Mouse (Mus musculus) layer of hippocampus, postnatal 25 days (tissue): ENCODE results near the gene Lpgat1. TPM values are rescaled to one million over a fixed set of nuclear protein-coding genes. Genes with fewer than 3 reads are reported as not detected.

ENCODE experiments used
- DNase-seq, 2 experiments: peaks; one replicate each; pipeline ENCODE4 v3.0.0; 2022; ENCODE audit warnings: mixed read lengths in 2 of 2, low spot score in 1 of 2; ENCODE audit errors: extremely low spot score in 1 of 2
- total RNA-seq, 2 experiments: library from RNA; stranded (reverse); gene quantifications; 2 replicates each; pipeline ENCODE4 v1.2.3; 2021

Lpgat1 gene
- 100 to 1,000 TPM; 114 to 120 TPM for total RNA-seq

DNA sequence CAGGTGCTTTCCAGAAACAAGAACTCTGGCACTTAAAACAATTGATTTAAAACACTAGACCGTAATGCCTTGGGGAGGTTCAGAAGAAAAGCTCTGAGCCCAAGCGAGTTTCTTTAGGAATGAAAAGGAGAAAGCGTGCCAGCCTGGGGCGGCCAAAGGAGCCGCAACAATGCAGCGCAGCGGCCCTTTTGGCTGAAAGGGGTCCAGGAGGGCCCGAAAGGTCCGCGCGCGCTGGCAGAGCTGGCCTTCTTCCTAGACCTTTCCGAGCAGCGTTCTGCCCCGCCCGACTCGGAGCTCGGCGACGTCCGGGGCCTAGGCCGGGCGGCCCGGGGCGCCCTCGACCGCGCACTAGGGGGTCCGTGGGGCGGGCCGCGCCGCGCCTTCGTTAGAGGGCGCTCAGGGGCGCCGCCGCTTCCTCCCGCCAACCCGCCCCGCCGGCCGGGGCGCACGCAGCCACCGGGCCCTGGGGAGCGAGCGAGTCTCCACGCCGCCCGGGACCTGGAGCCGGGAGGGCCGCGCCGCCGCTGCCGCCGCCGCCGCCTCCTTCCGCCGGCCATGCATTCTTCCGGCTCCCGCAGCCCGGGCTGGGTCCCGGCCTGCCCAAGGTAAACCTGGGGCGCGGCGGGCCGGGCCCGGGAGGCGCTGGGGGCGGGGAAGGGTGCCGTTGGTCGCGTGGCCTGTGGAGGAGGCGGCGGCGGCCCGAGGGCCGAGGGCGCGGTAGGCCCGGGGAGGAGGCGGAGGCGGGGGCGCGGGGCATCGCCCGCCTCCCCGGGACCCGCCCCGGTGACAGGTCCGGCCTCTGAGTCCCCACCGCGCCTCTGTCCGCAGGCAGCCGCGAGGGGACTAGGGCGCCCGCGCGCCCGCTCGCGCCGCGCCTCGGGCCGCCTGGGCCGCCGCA, at the start of gene Lpgat1:
Gene Lpgat1, plus strand, starts transcription at position 234 of the 898 bp plus-strand sequence.
- peak; percentile 39 to 62 for DNase-seq

DNA sequence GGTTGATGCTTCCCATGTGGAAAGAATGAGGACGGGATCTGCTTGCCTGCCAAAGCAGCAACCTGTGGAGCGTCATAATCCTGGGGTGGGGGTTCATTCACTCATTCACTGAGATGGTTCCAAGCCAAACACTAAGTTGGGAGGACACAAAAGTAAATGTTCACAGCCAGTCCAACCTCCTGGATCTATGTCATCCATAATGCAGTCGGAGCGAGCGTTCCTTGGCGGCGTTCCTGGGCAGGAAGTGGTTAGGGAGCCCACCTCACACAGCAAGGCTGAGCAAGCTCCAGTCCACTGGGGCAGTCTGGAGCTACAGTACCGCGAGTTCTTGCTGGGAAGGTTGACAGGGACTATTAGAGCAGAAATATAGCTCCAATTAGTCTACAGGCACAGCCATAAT, 49.6 kb upstream of the Lpgat1 start:
- DNase-seq: no peak

DNA sequence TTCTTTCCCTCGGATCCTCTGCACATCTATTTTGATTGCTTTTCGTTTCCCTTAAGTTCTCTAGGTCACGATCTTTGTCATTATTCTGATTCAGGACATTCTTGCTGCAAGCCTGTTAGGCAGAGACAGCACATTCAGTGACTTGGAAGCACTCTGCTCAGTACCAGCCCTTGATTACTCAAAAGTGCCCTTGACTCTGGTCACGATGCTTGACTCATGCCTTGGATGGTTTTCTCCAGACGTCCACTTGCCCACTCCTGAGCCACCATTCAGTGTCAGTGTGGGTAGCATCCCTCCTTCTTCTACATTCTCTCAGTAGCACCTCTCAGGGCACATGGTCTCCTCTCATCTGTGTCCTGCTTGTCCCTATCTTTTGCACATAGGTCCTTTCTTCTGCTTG, 43.6 kb upstream of the Lpgat1 start:
- DNase-seq: no peak

DNA sequence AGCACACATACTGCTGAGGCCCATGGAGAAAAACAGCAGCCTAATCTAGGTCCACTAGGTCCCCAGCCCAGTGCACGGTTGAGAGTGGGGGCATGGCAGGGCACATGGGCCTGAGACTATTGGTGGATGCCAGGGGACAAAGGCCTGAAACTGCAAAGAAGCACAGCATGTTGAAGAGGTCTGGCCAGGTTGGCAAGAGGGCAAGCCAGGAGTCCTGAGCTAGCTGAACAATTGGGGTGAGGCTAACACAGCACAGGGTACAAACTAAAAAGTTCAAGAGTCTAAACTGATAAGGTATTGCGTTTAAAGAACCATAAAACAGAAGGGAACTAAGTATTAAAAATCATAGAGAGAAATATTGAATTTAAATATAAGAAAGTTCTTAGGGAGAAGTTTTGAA, 36.0 kb upstream of the Lpgat1 start:
- no peak for DNase-seq

DNA sequence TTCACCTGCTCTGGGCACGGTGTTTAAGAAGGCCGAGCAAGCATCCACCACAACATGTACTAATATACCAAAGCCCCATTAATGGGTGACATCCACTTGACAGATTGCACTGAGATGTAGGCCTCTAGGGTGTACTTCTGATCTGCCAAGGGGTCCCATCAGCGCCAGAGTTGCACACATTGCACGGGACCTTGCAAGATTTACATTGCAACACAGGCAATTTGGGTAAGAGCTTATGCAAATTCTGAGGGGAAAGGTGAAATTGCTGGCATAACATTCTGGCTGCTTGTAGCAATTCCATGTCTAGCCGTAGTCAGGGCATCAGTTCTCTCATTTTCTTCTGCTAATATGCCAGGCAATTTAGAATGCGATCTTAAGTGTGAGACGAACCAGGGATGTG, 30.1 kb upstream of the Lpgat1 start:
- no peak for DNase-seq

DNA sequence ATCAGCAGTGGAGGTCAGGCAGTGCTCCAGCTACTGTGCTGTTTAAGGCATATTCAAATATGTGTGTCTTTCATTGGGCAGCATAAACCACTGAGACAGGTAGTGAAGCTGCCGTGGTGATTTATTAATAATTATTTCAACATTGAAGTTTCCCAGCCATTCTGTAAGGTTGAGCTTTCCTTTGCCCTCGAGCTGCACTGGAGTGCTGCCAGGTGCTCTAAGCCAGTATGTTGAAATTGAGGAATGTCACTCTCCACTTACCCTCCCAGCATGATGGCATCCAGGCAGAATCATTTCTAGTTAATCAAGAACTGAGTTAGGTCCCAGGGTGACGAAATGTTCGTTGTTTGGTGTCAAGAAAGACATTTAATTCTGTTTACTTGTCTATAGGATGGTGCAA, 24.4 kb upstream of the Lpgat1 start:
- no peak for DNase-seq

DNA sequence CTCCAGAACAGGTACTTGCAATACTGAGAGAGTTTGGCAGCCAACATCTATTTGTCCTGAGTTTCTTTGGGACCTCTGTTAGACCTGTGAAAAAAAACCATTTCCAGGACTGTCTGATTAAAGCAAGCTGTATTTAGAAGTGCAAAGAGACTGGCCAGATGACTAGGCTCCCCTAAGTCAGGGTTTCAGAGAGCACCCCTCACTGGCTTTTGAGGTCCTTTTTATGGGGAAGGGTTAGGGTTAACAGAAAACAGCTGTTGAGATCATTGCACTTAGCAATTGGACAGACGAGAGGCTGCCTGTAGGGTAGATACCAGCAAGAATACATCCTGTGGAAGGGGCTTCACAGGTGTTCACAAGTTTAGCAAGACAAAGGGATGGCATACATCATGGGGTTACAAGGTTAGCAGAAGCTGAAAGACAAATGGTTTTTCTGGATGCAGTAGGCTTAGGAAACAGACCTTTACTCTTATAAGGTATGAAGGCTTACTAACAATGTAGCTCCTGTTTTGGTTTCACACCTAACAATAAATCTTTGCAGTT, 19.3 kb upstream of the Lpgat1 start:
- no peak for DNase-seq

DNA sequence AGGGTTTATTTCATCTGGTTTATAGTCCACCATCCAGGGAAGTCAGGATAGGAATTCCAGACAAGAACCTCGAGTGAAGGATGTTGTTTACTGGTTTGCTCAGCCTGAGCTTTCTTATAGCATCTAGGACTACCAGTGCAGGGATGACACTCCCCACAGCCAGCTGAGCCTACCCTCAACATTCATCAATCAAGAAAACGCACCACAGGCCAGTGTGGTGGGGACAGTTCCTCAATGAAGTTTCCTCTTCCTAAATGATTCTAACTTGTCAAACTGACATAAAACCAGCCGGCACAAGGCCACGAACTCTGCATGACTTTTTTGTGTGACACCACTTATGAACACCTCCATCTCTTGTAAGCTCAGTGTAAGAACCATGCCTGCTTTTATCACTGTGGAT, 13.1 kb upstream of the Lpgat1 start:
- no peak for DNase-seq

DNA sequence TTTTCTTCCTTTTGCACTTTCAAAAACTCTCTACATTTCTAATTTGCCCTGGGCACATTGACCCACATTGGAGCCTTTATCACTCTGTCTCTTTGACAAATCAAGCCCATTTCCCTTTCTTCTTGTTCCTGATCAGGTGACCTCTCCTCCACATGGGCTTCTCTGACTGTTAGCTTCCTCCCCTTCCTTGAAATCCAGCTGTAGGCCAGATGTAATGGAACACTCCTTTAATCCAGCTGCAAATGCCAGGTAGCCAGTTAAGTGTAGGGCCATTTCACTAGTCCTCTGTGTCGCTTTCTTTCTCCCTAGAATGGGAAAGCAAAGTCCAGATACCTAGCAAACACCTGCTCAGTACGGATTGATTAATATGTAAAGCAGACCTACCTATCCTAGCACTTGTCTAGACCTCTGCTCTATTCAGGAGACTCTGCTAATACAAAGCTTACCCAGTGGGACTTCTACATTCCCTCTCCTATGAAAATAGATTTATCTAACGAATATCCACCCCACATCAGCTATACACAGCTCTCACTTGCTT, 11.0 kb upstream of the Lpgat1 start:
- no peak for DNase-seq

DNA sequence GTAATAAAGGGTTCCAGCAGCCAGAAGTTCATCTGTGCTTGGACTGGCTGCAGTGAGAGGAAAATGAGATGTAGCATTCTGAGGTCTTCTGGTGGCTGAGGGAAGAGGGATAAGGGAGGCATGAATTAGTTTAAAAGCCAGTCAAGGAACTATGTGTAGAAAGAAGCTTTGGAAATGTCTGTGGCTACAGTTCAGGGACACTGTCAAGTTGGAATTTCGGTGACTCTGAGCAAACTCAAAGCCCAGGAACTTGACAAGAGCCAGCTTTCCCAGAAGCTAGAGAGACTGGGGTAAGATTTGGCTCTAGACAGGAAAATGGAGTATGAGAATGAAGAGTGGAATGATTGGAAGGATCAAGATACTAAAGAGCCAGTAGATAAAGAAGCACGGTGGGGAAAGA, 7.8 kb upstream of the Lpgat1 start:
- no peak for DNase-seq

DNA sequence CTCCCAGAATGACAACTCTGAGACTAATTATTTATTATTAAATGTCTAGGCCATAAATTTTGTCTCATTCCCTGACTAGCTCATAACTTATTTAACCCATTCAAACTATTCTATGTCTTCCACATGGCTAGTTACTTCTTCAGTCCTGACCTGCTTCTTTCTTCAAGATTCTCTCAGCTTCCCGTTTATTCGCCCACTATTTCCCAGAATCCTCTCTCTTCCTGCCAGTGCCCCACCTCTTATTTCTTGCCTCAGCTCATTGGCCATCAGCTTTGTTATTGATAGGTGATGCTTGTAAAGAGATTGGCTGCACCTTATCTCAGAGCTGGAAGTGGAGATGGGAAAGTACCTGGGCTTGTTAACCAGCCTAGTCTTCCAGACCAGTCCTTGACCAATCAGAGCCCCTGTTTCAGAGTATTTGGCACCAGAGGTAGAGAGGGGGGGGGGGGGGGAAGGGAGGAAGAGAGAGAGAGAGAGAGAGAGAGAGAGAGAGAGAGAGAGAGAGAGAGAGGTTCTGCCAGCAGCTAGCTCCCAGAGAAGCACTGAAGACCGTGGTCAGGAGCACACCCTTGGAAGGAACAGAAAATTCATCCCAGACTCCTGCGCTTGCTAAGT, 5.3 kb upstream of the Lpgat1 start:
- DNase-seq: no peak

DNA sequence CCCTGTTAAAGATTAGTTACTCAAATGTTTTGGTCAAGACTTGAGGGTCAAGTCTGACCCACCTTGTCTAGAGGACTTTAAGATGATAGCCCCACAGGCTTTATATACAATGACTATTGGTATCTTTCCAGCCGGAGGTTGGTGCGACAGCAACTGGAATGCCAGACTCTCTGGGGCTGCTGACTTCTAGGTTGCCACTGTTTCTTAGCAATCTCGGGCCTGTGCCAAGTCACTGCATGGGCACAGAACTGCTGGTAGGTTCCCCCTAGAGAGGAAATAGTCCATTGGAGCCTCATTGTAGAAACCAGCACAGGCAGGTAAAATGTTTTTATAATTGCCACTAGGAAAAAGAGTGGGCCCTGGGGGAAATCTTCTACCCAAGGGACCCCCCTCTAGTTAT, 3.8 kb upstream of the Lpgat1 start:
- no peak for DNase-seq

DNA sequence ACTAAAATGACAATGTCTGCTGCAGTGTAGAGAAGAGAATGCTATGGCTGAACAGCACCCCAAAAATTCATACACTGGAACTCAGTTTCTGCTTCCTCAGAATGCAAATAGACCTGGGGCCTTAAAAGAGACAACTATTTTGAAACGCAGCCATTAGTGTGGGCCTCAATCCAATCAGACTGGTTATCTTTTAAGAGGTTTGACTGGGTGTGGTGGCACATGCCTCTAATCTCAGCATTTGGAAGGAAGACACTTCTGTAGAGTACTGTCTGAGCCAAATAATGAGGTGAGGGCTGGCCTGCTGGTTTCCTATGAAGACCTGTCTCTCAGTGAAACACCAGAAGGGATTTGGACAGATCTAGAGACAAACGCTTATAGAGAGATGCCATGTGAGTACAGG, 2.5 kb upstream of the Lpgat1 start:
- no peak for DNase-seq

DNA sequence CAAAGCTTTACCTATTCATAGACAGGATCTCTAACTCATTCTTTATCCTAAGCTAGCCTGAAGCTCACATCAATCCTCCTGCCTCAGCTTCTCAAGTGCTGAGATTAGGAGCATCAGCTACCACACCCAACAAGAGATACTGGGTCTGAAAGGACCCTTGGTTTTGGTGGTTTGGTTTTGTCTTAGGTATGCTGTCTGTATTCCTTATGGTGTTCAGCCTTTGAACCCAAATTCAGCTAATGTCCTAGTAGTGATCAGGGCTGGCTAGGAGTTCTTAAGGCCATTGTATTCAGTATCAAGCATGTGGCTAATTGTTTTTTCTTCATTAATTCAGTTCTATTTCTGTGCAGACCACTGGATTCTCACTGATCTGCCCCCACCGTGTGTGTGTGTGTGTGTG, 493 bp upstream of the Lpgat1 start:
- no peak for DNase-seq

DNA sequence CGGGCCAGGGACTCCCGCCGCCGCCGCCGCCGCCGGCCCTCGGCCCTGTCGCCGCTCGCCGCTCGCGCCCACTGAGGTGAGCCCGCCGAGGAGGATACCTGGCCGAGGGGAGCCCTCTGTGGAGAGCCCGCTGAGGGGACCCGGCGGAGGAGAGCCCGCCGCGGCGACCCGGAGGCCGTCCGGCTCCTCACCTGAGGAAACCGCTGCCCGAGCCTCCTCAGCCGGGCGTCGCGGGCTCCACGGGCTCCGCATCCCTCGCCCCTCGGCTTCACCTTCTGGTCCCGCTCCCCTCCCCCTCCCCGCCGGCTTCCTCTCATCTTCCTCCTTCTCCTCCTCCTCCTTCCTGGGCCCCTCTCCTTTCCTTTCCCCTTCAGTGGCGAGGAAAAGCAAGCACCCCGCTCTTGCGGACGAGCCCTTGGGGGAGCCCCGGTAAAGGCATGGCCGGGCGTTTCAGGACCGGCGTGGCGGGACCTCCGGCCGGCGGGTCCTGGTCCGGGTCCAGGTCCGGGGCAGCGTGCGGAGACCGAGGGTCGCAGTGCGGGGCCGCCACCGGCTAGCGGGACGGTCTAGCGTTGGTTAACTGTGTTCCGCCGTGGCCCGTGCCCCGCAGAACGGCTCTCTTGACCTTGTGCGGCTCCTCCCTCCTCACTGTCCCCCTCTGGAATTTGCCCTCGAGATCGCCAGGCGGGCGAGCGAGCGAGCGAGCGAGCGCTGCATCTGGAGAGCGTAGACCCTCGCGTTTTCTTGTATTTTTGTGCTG, 1.1 kb downstream of the Lpgat1 start:
- peak; percentile 33 to 40 for DNase-seq

DNA sequence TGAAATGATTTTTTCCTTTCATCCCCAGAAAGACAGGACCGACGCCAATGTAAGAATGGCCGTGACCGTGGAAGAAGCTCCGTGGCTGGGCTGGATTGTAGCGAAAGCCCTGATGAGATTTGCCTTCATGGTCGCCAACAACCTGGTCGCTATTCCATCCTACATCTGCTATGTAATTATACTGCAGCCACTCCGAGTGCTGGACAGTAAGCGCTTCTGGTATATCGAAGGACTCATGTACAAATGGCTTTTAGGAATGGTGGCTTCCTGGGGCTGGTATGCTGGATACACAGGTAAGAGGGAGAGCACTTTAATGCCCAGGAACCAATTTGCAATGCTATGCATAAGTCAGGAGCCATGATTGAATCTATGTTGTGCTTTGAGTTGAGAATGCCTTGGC, 1.7 kb downstream of the Lpgat1 start:
- peak; percentile 9 to 12 for DNase-seq

DNA sequence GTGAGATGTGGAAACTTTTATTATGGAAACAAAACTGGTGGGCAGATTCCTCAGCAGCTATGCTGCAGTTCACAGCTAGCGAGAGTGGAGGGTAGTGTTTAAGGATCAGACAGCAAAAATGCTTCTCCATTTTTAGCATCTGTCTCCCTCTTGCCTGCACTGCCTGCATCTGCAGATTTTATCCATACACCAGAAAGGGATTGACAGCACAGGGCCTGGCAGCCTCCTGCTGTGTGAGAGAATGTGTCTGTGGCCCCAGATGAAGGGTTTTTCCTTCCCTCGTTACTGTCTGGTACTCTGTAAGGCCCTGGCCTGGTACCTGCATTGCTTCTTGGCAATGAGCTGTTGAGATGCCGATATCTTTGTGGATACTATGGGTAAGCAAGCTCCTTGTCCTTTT, 2.8 kb downstream of the Lpgat1 start:
- DNase-seq: peak; percentile 9 to 14

DNA sequence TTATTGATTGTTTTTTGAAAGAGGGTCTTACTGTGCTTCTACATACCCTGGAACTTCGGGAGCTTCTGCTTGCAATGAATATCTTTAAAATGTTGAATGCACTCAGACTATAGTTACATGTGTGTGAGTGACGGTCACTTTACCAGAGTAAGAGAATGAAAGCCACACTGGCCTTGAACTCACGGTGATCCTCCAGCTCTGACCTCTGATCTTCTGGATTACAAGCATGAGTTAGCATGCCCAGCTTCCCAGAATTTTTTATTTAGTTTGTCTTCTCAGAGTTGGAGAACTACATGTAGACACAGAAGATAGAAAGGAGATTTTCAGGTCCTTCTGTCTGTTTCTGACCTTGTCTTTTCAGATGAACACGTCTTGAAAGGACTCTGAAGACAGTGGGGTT, 5.1 kb downstream of the Lpgat1 start:
- DNase-seq: no peak

DNA sequence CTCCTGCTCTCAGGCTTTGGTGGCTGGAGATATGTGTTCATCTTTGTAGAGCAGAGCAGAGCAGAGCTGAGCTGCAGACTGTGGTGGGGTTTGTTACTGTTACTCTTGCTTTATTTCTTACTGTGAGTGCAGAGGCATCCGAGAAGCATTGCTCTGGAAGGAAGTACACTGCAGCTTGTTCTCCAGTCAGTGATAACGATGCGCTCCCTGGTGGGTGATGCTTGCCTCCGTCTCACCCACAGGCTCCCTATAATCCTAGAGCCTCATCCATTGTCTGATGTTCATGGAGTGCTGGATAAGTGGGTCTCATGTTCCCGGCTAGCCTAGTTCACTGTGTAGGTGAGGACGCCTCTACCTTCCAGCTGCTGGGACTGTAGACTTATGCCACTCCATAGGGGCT, 6.0 kb downstream of the Lpgat1 start:
- no peak for DNase-seq

DNA sequence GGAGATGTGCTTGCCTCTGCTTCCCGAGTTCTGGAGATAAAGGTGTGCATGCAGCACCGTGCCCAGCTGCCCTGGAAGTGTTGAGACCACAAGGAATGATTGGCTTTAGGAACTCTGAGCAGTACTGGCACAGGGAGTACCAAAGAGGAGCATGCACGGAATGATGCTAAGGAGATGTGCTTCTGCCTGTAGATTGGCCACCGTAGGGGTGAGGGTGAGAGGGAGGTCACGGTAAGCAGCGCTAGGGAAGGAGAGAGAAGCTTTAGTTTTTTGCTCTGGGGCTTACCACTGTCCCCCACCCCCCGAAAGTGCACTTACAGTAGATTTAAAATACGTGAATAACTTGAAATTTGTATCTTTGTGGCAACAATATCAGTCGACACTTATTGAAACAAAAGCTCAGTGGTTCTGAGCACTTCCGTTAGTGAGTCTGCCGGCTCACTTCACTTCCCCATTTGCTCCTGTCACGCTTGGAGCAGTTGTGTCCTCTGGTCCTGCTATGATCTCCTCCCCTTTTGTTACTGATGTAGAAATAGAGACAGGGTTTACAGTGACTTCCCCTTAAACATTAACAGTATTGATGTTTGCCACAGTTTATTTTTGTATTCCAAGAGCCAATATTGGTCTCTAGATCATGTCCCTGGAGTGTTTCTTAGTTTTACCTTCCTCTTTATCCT, 6.9 kb downstream of the Lpgat1 start:
- no peak for DNase-seq
